Mouse (Mus musculus) cerebellum, adult 2 months (tissue): ENCODE results near the gene Slc16a6. TPM values are rescaled to one million over a fixed set of nuclear protein-coding genes. Genes with fewer than 3 reads are reported as not detected.

Experiments used
- DNase-seq, 2 experiments: peaks; one replicate each; pipeline ENCODE4 v3.0.0; 2021
- H3K27ac ChIP-seq: fragments of 200-500 bp; 2 replicates; pipeline ENCODE4 v1.5.1; 2012; ENCODE audit warnings: low read length, control low read depth, inconsistent platforms; ENCODE audit not compliant: insufficient read depth
- H3K27me3 ChIP-seq: fragments of 200-500 bp; 2 replicates; pipeline ENCODE4 v1.6.1; 2012; ENCODE audit warnings: inconsistent platforms, mild to moderate bottlenecking, low read length, moderate library complexity; ENCODE audit not compliant: control insufficient read depth, insufficient read depth
- H3K4me1 ChIP-seq: fragments of 200-500 bp; 2 replicates; pipeline ENCODE4 v1.6.1; 2011; ENCODE audit warnings: low read length; ENCODE audit not compliant: control insufficient read depth, insufficient read depth
- H3K4me3 ChIP-seq: fragments of 200-500 bp; replicated peaks from 2 replicates; pipeline ENCODE3; 2011; ENCODE audit warnings: mild to moderate bottlenecking, low read depth, low read length, control low read depth; ENCODE audit not compliant: insufficient read depth
- CTCF ChIP-seq: fragments of 200-500 bp; IDR thresholded peaks from 2 replicates; pipeline ENCODE4 v1.5.1; 2011; ENCODE audit warnings: low read depth, mild to moderate bottlenecking, control low read depth, low read length, moderate library complexity, borderline replicate concordance; ENCODE audit not compliant: insufficient read depth
- POLR2A ChIP-seq: fragments of 200-500 bp; IDR thresholded peaks from 2 replicates; pipeline ENCODE4 v1.6.1; 2011; ENCODE audit warnings: low read length, control low read depth, borderline replicate concordance; ENCODE audit not compliant: insufficient read depth
- WGBS: fragments of 180-500 bp; shearing (Covaris S2); methylation state at CpG from one replicate; pipeline ENCODE4 v1.1.7; 2018; 5-methylcytosine and 5-hydroxymethylcytosine counted together
- polyA plus RNA-seq: library from polyadenylated mRNA; depleted of rRNA; stranded (reverse); fragments of >200 nt; gene quantifications from 2 replicates; pipeline ENCODE4 v1.2.3, GENCODE M21; 2012

The Slc16a6 gene
- polyA plus RNA-seq, 1 experiment: 7.9 TPM

DNA sequence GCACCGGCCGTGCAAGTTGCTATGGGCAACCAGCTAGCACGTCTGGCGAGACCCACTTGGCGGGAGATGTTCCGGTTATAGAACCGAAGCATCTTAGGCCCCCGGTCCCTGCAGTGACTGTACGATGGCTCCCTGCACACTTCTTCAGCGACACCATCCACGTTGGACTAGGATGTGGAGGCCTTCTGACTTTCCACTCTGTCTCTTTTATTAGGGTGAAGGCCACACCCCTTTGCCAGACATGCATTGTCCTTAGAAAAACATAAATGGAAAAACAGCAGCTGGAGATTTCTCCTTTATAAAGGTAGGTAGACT lies 47.2 kb downstream of the Slc16a6 start:
- no peak overlapping the region for H3K27ac ChIP-seq
- TF ChIP-seq POLR2A (no peak), CTCF (no peak)
- no peak for DNase-seq
- WGBS: 0% methylated on average over 11 of the region's 11 CpGs
- no peaks in the 10 kb centered on the region; the same call in 1 of the 2 replicates for H3K4me1 ChIP-seq
- peak overlapping the region; percentile 75 for H3K4me3 ChIP-seq
- no peaks in the 10 kb centered on the region for H3K27me3 ChIP-seq

DNA sequence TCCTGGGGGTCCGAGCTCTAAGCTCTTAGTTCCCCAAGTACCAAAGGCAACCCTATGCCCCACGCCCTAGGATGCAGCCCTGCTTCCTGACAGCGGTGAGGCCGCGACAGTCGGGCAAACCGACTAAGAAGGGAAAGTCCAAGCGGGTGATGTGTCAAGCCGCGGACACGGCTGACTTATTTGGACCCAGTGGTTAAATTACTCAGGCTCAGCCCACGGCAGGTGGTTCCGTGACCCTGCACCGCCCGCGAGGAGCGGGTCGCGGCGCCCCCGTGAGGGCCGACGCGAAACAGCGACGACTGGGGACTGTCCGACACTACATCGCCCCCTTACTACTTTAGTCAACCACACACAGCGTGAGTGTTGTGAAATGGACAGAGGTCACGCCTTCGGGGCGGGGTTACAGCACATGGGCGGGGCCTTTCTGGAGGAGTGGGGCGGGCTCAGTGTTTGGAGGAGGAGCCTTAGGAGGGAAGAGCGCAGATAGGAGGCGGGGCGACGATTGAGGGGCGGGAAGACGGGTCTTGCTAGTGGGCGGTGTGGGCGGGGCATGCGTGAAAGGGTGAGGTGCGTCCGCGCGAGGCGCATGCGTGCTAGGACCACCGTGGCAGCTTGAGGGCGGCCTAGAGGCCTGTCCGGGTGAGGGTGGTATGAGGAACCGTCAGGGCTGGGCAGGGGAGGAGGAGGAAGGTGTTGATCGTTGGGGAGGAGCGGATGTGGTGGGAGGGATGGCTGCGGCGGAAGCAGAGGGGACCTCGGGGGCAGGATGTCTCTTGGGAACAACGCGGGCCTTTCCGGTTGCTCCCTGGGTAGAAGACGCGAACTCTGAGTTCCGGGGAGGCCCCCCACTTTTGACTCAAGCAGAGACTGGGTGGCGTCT lies 47.8 kb downstream of the Slc16a6 start, which contains the start of gene Amz2:
Gene Amz2 (plus strand): TSS at position 555 of the 880 bp plus-strand sequence.
- Histone ChIP-seq H3K27ac (0 out of 2 replicates have a peak within 1 kb of the TSS, but pooled peaks have one; percentile 31), H3K27me3 (no peaks in the 10 kb centered on the region), H3K4me3 (peak within 1 kb of the TSS; percentile 75), H3K4me1 (no peaks in the 10 kb centered on the region; the same call in 1 of the 2 replicates)
- DNase-seq: peak; percentile 99
- WGBS: under 1% methylated on average over 65 of the region's 65 CpGs
- peak; percentile 96 for TF ChIP-seq POLR2A
- TF ChIP-seq CTCF: peak; percentile 81

DNA sequence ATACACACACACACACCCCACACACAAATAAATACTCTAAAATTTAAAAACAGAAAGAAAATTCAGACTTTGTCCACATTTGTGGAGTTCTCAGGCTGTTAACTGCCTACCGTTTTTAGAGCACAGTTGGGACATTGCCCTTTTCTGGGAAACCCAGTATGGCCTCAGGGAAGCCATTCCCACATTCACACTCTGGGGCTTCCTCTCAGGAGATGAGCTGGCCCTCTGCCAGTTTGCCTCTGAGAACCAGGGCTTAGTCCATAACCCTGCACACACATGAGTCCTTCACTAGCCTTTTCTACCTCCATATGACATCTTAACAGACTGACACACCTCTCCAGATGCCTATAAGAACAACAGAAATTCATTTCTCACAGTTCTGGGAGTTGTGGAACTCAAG lies 50.1 kb downstream of the Slc16a6 start:
- no peak for TF ChIP-seq CTCF
- no peak for TF ChIP-seq POLR2A
- Histone ChIP-seq H3K4me1 (no peaks in the 10 kb centered on the region; the same call in 1 of the 2 replicates), H3K4me3 (no peak overlapping the region), H3K27ac (no peak overlapping the region), H3K27me3 (no peaks in the 10 kb centered on the region)
- DNase-seq: no peak
- 43% methylated on average over 1 of the region's 1 CpGs for WGBS

DNA sequence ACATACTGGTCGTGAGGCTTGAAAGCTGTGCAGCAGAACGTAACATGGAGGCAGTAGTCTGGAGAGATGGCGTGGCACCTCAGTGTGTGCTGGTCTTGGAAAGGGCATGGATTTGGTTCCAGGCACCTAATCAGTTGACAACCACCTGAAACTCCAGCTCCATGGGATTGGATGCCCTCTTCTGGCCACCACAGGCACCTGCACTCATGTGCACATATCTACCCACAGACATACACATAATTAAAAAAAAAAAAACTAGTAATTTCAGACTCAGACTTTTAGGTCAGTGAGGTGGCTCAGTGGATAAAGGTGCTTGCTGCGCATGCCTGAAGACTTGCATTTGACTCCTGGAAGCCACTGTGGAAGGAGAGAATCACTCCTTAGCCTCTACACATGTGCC lies 51.1 kb downstream of the Slc16a6 start:
- no peak for DNase-seq
- H3K4me3 ChIP-seq: no peak overlapping the region
- H3K4me1 ChIP-seq: no peaks in the 10 kb centered on the region; the same call in 1 of the 2 replicates
- TF ChIP-seq POLR2A: no peak
- no peak for TF ChIP-seq CTCF
- WGBS: 98% methylated on average over 4 of the region's 4 CpGs
- H3K27ac ChIP-seq: no peak overlapping the region
- H3K27me3 ChIP-seq: no peaks in the 10 kb centered on the region

DNA sequence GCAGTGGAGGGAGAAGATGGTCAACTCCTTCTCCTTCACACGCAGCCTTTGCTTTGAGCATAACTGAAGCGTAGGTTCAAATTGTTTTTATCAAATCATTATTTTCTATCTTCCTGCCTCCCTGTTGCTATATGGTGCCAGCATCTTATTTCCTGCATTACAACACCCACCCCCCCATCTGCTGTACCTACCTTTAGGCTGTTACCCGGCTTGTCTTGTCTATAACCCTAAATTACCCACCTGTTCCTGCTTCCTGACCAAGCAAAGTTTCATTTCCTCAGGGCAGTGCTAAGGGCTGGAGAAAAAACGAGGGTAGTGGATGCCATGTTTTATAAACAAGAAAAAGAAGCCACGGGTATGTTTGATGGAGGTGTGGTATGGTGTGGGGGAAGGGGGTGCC lies 52.2 kb downstream of the Slc16a6 start:
- WGBS: 80% methylated on average over 5 of the region's 5 CpGs
- no peak for DNase-seq
- TF ChIP-seq POLR2A (no peak), CTCF (no peak)
- Histone ChIP-seq H3K4me1 (no peaks in the 10 kb centered on the region), H3K27me3 (no peaks in the 10 kb centered on the region), H3K4me3 (no peak overlapping the region), H3K27ac (no peak overlapping the region)

DNA sequence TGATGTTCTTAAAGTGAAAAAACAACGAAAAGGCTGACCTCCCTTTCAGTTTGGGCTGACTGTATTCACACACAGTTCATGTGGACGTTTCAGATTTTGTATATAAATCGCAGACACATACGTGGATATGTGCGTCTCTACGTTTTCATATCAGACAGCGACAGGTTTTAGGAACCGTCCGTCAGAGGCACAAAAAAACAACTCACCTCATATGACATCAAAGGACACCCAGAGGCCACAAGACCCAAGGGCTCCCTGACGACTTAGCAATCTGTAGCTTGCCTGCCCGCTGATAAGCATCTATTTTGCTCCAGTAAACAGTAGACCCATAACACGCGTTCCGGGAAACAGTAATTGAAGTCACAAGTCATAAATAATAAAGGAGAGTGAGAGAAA lies 52.8 kb downstream of the Slc16a6 start:
- Histone ChIP-seq H3K27ac (no peak overlapping the region), H3K4me3 (no peak overlapping the region), H3K4me1 (no peaks in the 10 kb centered on the region), H3K27me3 (no peaks in the 10 kb centered on the region)
- DNase-seq: no peak
- TF ChIP-seq CTCF (no peak), POLR2A (no peak)
- WGBS: 92% methylated on average over 14 of the region's 14 CpGs

DNA sequence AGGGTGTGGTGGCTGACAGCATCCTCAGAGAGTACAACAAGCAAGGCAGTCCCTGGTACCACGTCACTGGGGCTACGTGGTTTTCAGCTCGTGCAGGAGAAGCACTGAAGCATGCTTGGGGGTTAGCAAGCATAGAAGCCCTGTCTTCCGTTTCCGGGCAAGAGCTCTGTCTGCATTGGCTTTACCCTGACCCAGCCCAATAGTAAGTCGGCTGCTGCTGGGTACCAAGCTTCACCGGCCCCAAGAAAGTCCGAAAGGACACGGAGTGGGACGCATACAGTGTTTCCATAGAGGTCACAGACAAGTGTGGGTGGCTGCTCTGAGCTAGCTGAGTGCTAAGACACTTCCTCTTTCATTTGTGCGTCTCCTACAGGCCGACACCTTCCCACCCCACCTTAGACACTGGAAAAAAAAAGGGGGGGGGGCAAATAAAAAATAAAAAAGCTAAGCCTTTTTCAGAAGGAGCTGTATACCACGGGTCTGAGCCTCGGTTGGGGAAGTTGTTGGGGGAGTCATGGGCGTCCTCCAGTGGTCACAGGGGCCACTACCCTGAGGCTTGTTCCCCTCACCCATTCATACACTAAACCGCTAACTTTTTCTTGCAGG lies 53.3 kb downstream of the Slc16a6 start:
- Histone ChIP-seq H3K27ac (no peak overlapping the region), H3K4me3 (no peak overlapping the region), H3K4me1 (no peaks in the 10 kb centered on the region), H3K27me3 (no peaks in the 10 kb centered on the region)
- DNase-seq: no peak
- TF ChIP-seq CTCF (no peak), POLR2A (no peak)
- WGBS: 55% methylated on average over 16 of the region's 16 CpGs

DNA sequence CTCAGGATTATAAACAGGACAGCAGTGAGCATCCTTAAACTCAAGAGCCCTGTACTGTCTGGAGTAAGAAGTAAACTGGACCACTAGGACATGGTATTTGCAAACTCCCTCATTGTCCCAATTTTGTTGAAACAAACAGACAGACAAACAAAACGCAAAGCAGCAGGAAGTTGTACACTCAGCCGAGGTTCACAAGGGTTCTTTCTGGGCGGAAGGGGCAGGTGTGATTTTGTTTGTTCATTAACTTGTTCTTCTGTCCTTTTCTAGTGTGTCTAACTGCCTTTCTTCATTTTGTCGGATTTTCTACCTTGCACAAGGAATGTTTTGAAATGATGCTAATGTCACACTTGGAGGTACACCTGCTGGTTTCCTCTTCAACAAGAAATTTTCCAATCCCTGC lies 53.9 kb downstream of the Slc16a6 start:
- no peaks in the 10 kb centered on the region for H3K4me1 ChIP-seq
- no peaks in the 10 kb centered on the region for H3K27me3 ChIP-seq
- no peak overlapping the region for H3K27ac ChIP-seq
- no peak overlapping the region for H3K4me3 ChIP-seq
- DNase-seq: no peak
- WGBS: 62% methylated on average over 4 of the region's 4 CpGs
- TF ChIP-seq POLR2A (no peak), CTCF (no peak)
